Mouse (Mus musculus): Measurements from ENCODE around the gene Luc7l3.

DNA sequence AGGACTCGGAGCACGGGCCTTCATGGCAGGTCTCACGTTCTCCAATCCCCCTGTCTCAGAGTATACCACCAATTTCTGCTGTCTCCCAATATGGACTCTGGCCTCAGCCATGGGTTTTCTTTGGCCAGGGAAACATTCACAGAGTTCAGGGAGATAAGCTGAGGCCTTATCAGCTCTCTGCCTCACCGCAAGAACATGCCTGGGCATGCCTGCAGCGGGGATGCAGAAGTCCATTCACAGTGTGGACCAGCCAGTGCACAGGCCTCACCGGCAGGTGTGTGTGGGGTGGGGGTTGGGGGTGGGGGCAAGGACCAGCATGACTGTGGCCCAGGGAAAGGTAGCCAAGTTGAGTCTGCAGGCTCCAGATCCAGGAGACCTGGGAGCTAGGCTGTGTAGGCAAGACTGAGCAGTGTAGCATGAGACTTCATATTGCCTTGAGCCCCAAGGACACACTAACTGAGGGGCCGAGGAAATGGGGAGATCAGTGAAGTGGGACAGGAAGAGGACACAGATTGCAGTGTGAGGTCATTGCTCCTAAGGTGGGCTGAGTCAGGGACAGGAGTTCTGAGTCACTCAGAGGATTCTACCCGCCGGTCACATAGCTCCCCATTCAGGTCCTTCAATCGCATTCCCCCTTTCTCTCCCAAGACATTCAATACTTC, 47.5 kb downstream of the Luc7l3 start:
- TF ChIP-seq POLR2A (IDR thresholded peaks at IDR 0.05; ENCODE audit: extremely low read depth, insufficient read depth, low read length) (no peak), CTCF (IDR thresholded peaks at IDR 0.05; ENCODE audit: low read depth, low read length) (no peak)

All from liver, adult 2 months (tissue).